In genomic region chr1:40229033-40229432, GRCm38 (mm10) we compare ENCODE assay signal across 23 mouse cellular contexts. TPM values are rescaled to one million over a fixed set of nuclear protein-coding genes. Genes with fewer than 3 reads are reported as not detected.
DNase-seq lines count a peak whose midpoint lies in the region; ATAC-seq and TF ChIP-seq lines count a peak whose summit lies in the region.
"Had no signal": no experiment of that assay in that cellular context is flagged by ENCODE, and none has a peak within 500 bp of the region (broad histone marks: within the 10 kb centered on the region; RNA-seq: fewer than 3 reads in every experiment).

No protein-coding gene starts in this region.

- peak; percentile 3 for DNase-seq in lung, postnatal 0 days (ENCODE audit: low spot score)
- no peak for DNase-seq in lung, postnatal 14 days
- no peak for DNase-seq in liver, postnatal 0 days
- no peak for DNase-seq in left cerebral cortex, adult 2 months (ENCODE audit: extremely low spot score in 1 of 2, low spot score in 2 of 2)
- DNase-seq in right cerebral cortex, postnatal 36 days (ENCODE audit: low spot score in 2 of 2): no peak
- DNase-seq: adrenal gland, adult 2 months; adrenal gland, postnatal 25 days; B cell, adult 2 months; cerebellum, adult 2 months; cerebellum, postnatal 10 days; forebrain, postnatal 0 days; gastrocnemius, adult 2 months; gastrocnemius, postnatal 25 days; heart, postnatal 36 days had no signal

- H3K4me2 ChIP-seq in lung, postnatal 0 days (replicated peaks; ENCODE audit: low read depth, low read length): no peak overlapping the region
- H3K4me2 ChIP-seq in liver, postnatal 0 days (ENCODE audit: low read depth, low read length): peak overlapping the region; percentile 44; the same call in 1 of the 2 replicates
- H3K4me2 ChIP-seq: forebrain, embryonic 13.5 days; heart, embryonic 13.5 days had no signal

- TF ChIP-seq EP300 in lung, postnatal 0 days (IDR thresholded peaks at IDR 0.05): no peak
- TF ChIP-seq EP300 in liver, postnatal 0 days (IDR thresholded peaks at IDR 0.05; ENCODE audit: low read depth): peak; percentile 15; the same call in 1 of the 2 replicates

- H3K27ac ChIP-seq in lung, postnatal 0 days (ENCODE audit: low read length): no peak overlapping the region
- H3K27ac ChIP-seq in liver, postnatal 0 days (ENCODE audit: low read depth): peak overlapping the region; percentile 79; the same call in 1 of the 2 replicates
- no peak overlapping the region for H3K27ac ChIP-seq in left cerebral cortex, adult 2 months
- H3K27ac ChIP-seq: embryonic facial prominence, embryonic 10.5 days; forebrain, embryonic 13.5 days; gastrocnemius, adult 2 months; heart, embryonic 13.5 days had no signal

- no peaks in the 10 kb centered on the region for H3K27me3 ChIP-seq in lung, postnatal 0 days (replicated peaks; ENCODE audit: insufficient read depth, low read length)
- no peaks in the 10 kb centered on the region for H3K27me3 ChIP-seq in liver, postnatal 0 days (ENCODE audit: insufficient read depth, low read length)
- H3K27me3 ChIP-seq: forebrain, embryonic 13.5 days; heart, embryonic 13.5 days; Patski had no signal

- H3K4me1 ChIP-seq in lung, postnatal 0 days (ENCODE audit: insufficient read depth, low read depth, low read length): peaks cover 9% of the 10 kb centered on the region; the same call in 1 of the 2 replicates
- peaks cover 59% of the 10 kb centered on the region for H3K4me1 ChIP-seq in liver, postnatal 0 days (ENCODE audit: insufficient read depth)
- H3K4me1 ChIP-seq: forebrain, embryonic 13.5 days had no signal

- intact Hi-C loops in left cerebral cortex, adult 2 months (cut with DNase I): no loop called here

- no peak overlapping the region for H3K4me3 ChIP-seq in lung, postnatal 0 days (ENCODE audit: low read depth, low read length)
- no peak overlapping the region for H3K4me3 ChIP-seq in liver, postnatal 0 days (ENCODE audit: low read depth, low read length)
- no peak overlapping the region for H3K4me3 ChIP-seq in left cerebral cortex, adult 2 months
- H3K4me3 ChIP-seq: embryonic facial prominence, embryonic 10.5 days; forebrain, embryonic 13.5 days; gastrocnemius, adult 2 months; heart, embryonic 13.5 days had no signal

- H3K9me3 ChIP-seq in lung, postnatal 0 days (ENCODE audit: low read length): no peaks in the 10 kb centered on the region
- H3K9me3 ChIP-seq in liver, postnatal 0 days (ENCODE audit: low read length): no peaks in the 10 kb centered on the region
- H3K9me3 ChIP-seq: embryonic facial prominence, embryonic 10.5 days; forebrain, embryonic 13.5 days; G1E; heart, embryonic 13.5 days had no signal

- 83% methylated on average over 3 of the region's 3 CpGs for WGBS in lung, postnatal 0 days
- 64% methylated on average over 3 of the region's 3 CpGs for WGBS in liver, postnatal 0 days (ENCODE audit: insufficient replicate concordance)

- no peak for TF ChIP-seq CTCF in lung, postnatal 0 days (IDR thresholded peaks at IDR 0.05)
- no peak for TF ChIP-seq CTCF in liver, postnatal 0 days (IDR thresholded peaks at IDR 0.05; ENCODE audit: low read depth)
- TF ChIP-seq CTCF in left cerebral cortex, adult 2 months (IDR thresholded peaks at IDR 0.05): no peak

- H3K9ac ChIP-seq in lung, postnatal 0 days (replicated peaks; ENCODE audit: low read depth): no peak overlapping the region
- no peak overlapping the region for H3K9ac ChIP-seq in liver, postnatal 0 days (replicated peaks)
- H3K9ac ChIP-seq: forebrain, embryonic 13.5 days; forebrain, postnatal 0 days; heart, embryonic 13.5 days had no signal

- ATAC-seq in lung, postnatal 0 days: no peak
- peak; percentile 35; the same call in 1 of the 2 replicates for ATAC-seq in granulocyte monocyte progenitor cell, adult 5-6 weeks (replicated peaks; ENCODE audit: poor library complexity, severe bottlenecking)
- ATAC-seq in liver, postnatal 0 days: no peak
- ATAC-seq: activated CD4-positive, CD25-positive, alpha-beta regulatory T cell, adult 4 months; CD4-positive, CD25-positive, alpha-beta regulatory T cell, adult 4 months; forebrain, embryonic 13.5 days; forebrain, postnatal 0 days; hindbrain, embryonic 16.5 days; Patski had no signal

- H3K36me3 ChIP-seq in lung, postnatal 0 days (ENCODE audit: insufficient read depth, low read length): no peaks in the 10 kb centered on the region
- H3K36me3 ChIP-seq in liver, postnatal 0 days (replicated peaks; ENCODE audit: insufficient read depth, low read length): no peaks in the 10 kb centered on the region
- H3K36me3 ChIP-seq: embryonic facial prominence, embryonic 10.5 days; G1E; heart, embryonic 13.5 days had no signal

RNA-seq across cellular contexts. Expression of gene Il1r1, which starts 4.2 kb away (rescaled TPM):
- 13.5 and 14.1 TPM in 2 replicates for polyA plus RNA-seq in lung, postnatal 0 days (2015; fragmentation: Nextera tagmentation; extraction: Ambion mirVana)
- total RNA-seq in granulocyte monocyte progenitor cell, adult 5-6 weeks (2014; fragmentation: Nextera tagmentation): 3.0 and 3.1 TPM in 2 replicates
- total RNA-seq in granulocyte monocyte progenitor cell, adult 5-6 weeks (2017): 2.2 and 2.7 TPM in 2 replicates
- 12.7 and 15.1 TPM in 2 replicates for polyA plus RNA-seq in liver, postnatal 0 days (2015; fragmentation: Nextera tagmentation; extraction: Ambion mirVana)
- total RNA-seq in left cerebral cortex, adult 2 months (2021): 1 to 10 TPM; 2.5 to 3.2 TPM
- polyA plus RNA-seq: CD4-positive, CD25-positive, alpha-beta regulatory T cell, adult 4 months; G1E had no signal
